Mouse (Mus musculus): ENCODE data around the gene Pced1b.

DNA sequence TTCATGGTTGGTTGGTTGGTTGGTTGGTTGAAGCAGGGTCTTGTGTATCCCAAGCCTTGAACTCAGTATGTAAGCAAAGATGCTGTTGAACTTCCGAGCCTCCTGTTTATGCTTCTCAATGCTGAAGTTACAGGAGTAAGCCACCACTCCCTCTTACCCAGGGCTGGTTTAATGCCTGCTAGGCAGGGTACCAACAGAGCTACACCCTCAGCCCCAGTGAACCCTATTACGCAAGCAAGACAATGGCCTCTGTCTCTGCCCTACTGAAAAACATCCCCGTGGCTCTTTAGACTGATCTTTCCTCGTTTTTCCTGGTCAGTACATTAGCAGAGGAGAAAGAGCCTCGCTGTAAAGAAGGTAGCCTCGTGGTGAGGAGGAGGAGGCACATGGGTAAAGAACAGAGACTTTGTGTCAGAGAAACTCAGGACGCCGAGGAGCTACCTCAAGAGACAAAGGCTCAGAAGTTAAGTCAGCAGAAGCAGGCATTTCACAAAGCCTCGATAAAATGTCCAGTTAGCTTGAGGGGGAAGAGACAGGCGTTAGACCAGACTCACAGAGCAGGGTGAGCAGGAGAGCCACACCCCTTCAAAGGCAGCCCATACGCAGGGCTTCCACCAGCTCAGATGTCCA is 13.2 kb downstream of the Pced1b start:
- TF ChIP-seq CTCF (IDR thresholded peaks at IDR 0.05; ENCODE audit: low read depth) = no peak
- TF ChIP-seq EP300 (IDR thresholded peaks at IDR 0.05; ENCODE audit: low read depth) = no peak
